Mouse (Mus musculus) ovary, postnatal 14 days (tissue): ENCODE measurements at regions not wholly inside any gene's neighbourhood (a gene's known extent, or its start where the extent isn't known, plus 50 kb on each side); places are given as distances from the start of the nearest gene placed in this dataset.

Source experiments
- DNase-seq: peaks from one replicate; pipeline ENCODE4 v3.0.0; 2022; ENCODE audit warnings: low spot score

- peak; percentile 27 for DNase-seq
Measured at GRCm38 (mm10) chrX:145848937-145849783, 344.2 kb upstream of the Amot start.

GRCm38 (mm10) chrX:145833106-145833505 lies 328.1 kb upstream of the Amot start:
- DNase-seq: no peak

- no peak for DNase-seq
Measured at GRCm38 (mm10) chrX:145812995-145813394, 308.0 kb upstream of the Amot start.
